Mouse (Mus musculus) stomach, embryonic 14.5 days (tissue): Measurements from ENCODE around the gene Ggct. TPM values are rescaled to one million over a fixed set of nuclear protein-coding genes. Genes with fewer than 3 reads are reported as not detected.

Experiments used
- ATAC-seq: fragments of 200-750 bp; cut with Nextera tagmentation; 2 replicates; pipeline ENCODE4 v1.8.0; 2017; ENCODE audit warnings: low read depth, moderate TSS enrichment; ENCODE audit not compliant: insufficient number of reproducible peaks, insufficient read depth, low FRiP score
- H3K27ac ChIP-seq: fragments of 300-500 bp; sonication (generic); 2 replicates; pipeline ENCODE4 v1.5.1; 2014; ENCODE audit warnings: mild to moderate bottlenecking, low read length, moderate library complexity, mixed read lengths
- H3K27me3 ChIP-seq: fragments of 300-500 bp; sonication (generic); 2 replicates; pipeline ENCODE4 v1.6.1; 2014; ENCODE audit warnings: low read length, control low read depth, mixed read lengths; ENCODE audit not compliant: control insufficient read depth, insufficient read depth
- H3K36me3 ChIP-seq: fragments of 300-500 bp; sonication (generic); 2 replicates; pipeline ENCODE4 v1.6.1; 2014; ENCODE audit warnings: mild to moderate bottlenecking, control low read depth, low read length, moderate library complexity, mixed read lengths; ENCODE audit not compliant: control insufficient read depth, insufficient read depth
- H3K4me1 ChIP-seq: fragments of 300-500 bp; sonication (generic); 2 replicates; pipeline ENCODE4 v1.6.1; 2014; ENCODE audit warnings: low read length, control low read depth, mixed read lengths; ENCODE audit not compliant: control insufficient read depth, insufficient read depth
- H3K4me2 ChIP-seq: fragments of 300-500 bp; sonication (generic); replicated peaks from 2 replicates; pipeline ENCODE4 v1.6.1; 2014; ENCODE audit warnings: low read depth, low read length, control low read depth
- H3K4me3 ChIP-seq: fragments of 300-500 bp; sonication (generic); 2 replicates; pipeline ENCODE4 v1.5.1; 2014; ENCODE audit warnings: low read depth, low read length, control low read depth
- H3K9ac ChIP-seq: fragments of 300-500 bp; sonication (generic); replicated peaks from 2 replicates; pipeline ENCODE4 v1.6.1; 2014; ENCODE audit warnings: low read depth, mild to moderate bottlenecking, control low read depth, low read length, moderate library complexity, mixed read lengths
- H3K9me3 ChIP-seq: fragments of 300-500 bp; sonication (generic); 2 replicates; pipeline ENCODE4 v1.6.1; 2016; ENCODE audit warnings: low read depth, low read length, control low read depth; ENCODE audit not compliant: control insufficient read depth
- WGBS: fragments of 180-500 bp; shearing (Covaris S2); extraction: QIAGEN DNeasy Blood & Tissue Kit; methylation state at CpG from one replicate; pipeline ENCODE4 v1.1.7; 2014; 5-methylcytosine and 5-hydroxymethylcytosine counted together
- polyA plus RNA-seq: library from polyadenylated mRNA; unstranded; fragments of >200 nt; fragmentation: Nextera tagmentation; extraction: Ambion mirVana; gene quantifications from 2 replicates; pipeline ENCODE4 v1.2.1, GENCODE M21; 2014

Gene Ggct
- polyA plus RNA-seq, 1 experiment from 2014 or later = 7.9 TPM

GRCm38 (mm10) chr6:54983526-54984050, 9.2 kb downstream of the Ggct start:
- ATAC-seq = no peak

GRCm38 (mm10) chr6:54979426-54979825, 13.3 kb downstream of the Ggct start:
- 95% methylated on average over 6 of the region's 6 CpGs for WGBS
- Histone ChIP-seq H3K4me2 (no peak overlapping the region), H3K9me3 (no peaks in the 10 kb centered on the region), H3K4me1 (no peaks in the 10 kb centered on the region), H3K9ac (no peak overlapping the region), H3K36me3 (no peaks in the 10 kb centered on the region), H3K27ac (no peak overlapping the region), H3K27me3 (no peaks in the 10 kb centered on the region), H3K4me3 (no peak overlapping the region)
- ATAC-seq = no peak

More at GRCm38 (mm10) chr6:54983526-54984050, 9.2 kb downstream of the Ggct start:
- H3K27ac ChIP-seq = no peak overlapping the region
- H3K4me3 ChIP-seq = no peak overlapping the region
- H3K27me3 ChIP-seq = no peaks in the 10 kb centered on the region
- H3K9me3 ChIP-seq = no peaks in the 10 kb centered on the region
- H3K9ac ChIP-seq = no peak overlapping the region
- 89% methylated on average over 4 of the region's 4 CpGs for WGBS
- no peak overlapping the region for H3K4me2 ChIP-seq
- no peaks in the 10 kb centered on the region for H3K4me1 ChIP-seq
- no peaks in the 10 kb centered on the region for H3K36me3 ChIP-seq

GRCm38 (mm10) chr6:54975616-54976015, 17.1 kb downstream of the Ggct start:
- Histone ChIP-seq H3K9ac (no peak overlapping the region), H3K27ac (no peak overlapping the region), H3K4me3 (no peak overlapping the region), H3K36me3 (no peaks in the 10 kb centered on the region), H3K4me1 (peaks cover 4% of the 10 kb centered on the region; the same call in 1 of the 2 replicates), H3K9me3 (no peaks in the 10 kb centered on the region), H3K27me3 (no peaks in the 10 kb centered on the region), H3K4me2 (no peak overlapping the region)
- no peak for ATAC-seq
- 60% methylated on average over 1 of the region's 1 CpGs for WGBS

GRCm38 (mm10) chr6:54974501-54974900, 18.2 kb downstream of the Ggct start:
- no peak overlapping the region for H3K4me2 ChIP-seq
- H3K4me3 ChIP-seq = no peak overlapping the region
- no peak overlapping the region for H3K9ac ChIP-seq
- H3K27ac ChIP-seq = no peak overlapping the region
- WGBS = 64% methylated on average over 5 of the region's 5 CpGs
- H3K27me3 ChIP-seq = no peaks in the 10 kb centered on the region
- no peaks in the 10 kb centered on the region for H3K36me3 ChIP-seq
- no peaks in the 10 kb centered on the region for H3K9me3 ChIP-seq
- ATAC-seq = no peak; the same call in 1 of the 2 replicates
- H3K4me1 ChIP-seq = peaks cover 4% of the 10 kb centered on the region; the same call in 1 of the 2 replicates

- no peaks in the 10 kb centered on the region for H3K36me3 ChIP-seq
- H3K4me2 ChIP-seq = peak overlapping the region; percentile 72
- H3K4me1 ChIP-seq = peaks cover 4% of the 10 kb centered on the region; the same call in 1 of the 2 replicates
- no peak overlapping the region; the same call in 1 of the 2 replicates for H3K27ac ChIP-seq
- H3K27me3 ChIP-seq = no peaks in the 10 kb centered on the region
- peak overlapping the region; percentile 53 for H3K4me3 ChIP-seq
- 9% methylated on average over 5 of the region's 5 CpGs for WGBS
- no peak for ATAC-seq
- no peaks in the 10 kb centered on the region for H3K9me3 ChIP-seq
- peak overlapping the region; percentile 61; the same call in 1 of the 2 replicates for H3K9ac ChIP-seq
Observed at GRCm38 (mm10) chr6:54972929-54973211, 19.9 kb downstream of the Ggct start.

GRCm38 (mm10) chr6:54972111-54972928, 20.4 kb downstream of the Ggct start, which contains the start of gene Nod1:
Nod1 (minus strand) TSS chr6:54972612.
- Histone ChIP-seq H3K36me3 (no peaks in the 10 kb centered on the region), H3K4me1 (peaks cover 4% of the 10 kb centered on the region; the same call in 1 of the 2 replicates), H3K4me2 (peak within 1 kb of the TSS; percentile 72), H3K4me3 (peak within 1 kb of the TSS; percentile 53), H3K9me3 (no peaks in the 10 kb centered on the region), H3K27ac (peak within 1 kb of the TSS; percentile 33; the same call in 1 of the 2 replicates), H3K9ac (peak within 1 kb of the TSS; percentile 61), H3K27me3 (no peaks in the 10 kb centered on the region)
- 1% methylated on average over 53 of the region's 53 CpGs for WGBS
- ATAC-seq = peak; percentile 89

- no peaks in the 10 kb centered on the region for H3K9me3 ChIP-seq
- H3K36me3 ChIP-seq = no peaks in the 10 kb centered on the region
- peak overlapping the region; percentile 53 for H3K4me3 ChIP-seq
- ATAC-seq = no peak
- H3K4me1 ChIP-seq = peaks cover 4% of the 10 kb centered on the region; the same call in 1 of the 2 replicates
- H3K27me3 ChIP-seq = no peaks in the 10 kb centered on the region
- H3K4me2 ChIP-seq = peak overlapping the region; percentile 72
- 22% methylated on average over 8 of the region's 8 CpGs for WGBS
- H3K9ac ChIP-seq = peak overlapping the region; percentile 61
- H3K27ac ChIP-seq = peak overlapping the region; percentile 33; the same call in 1 of the 2 replicates
Observed at GRCm38 (mm10) chr6:54971731-54972110, 21.0 kb downstream of the Ggct start.

- Histone ChIP-seq H3K9ac (no peak overlapping the region), H3K9me3 (no peaks in the 10 kb centered on the region), H3K27ac (no peak overlapping the region), H3K27me3 (no peaks in the 10 kb centered on the region), H3K4me3 (no peak overlapping the region), H3K4me1 (peaks cover 4% of the 10 kb centered on the region; the same call in 1 of the 2 replicates), H3K36me3 (no peaks in the 10 kb centered on the region), H3K4me2 (no peak overlapping the region)
- ATAC-seq = no peak
- WGBS = 50% methylated on average over 9 of the region's 9 CpGs
Observed at GRCm38 (mm10) chr6:54970506-54970905, 22.2 kb downstream of the Ggct start.
